Mouse (Mus musculus) neural tube, embryonic 12.5 days (tissue): ENCODE measurements at regions not wholly inside any gene's neighbourhood (a gene's known extent, or its start where the extent isn't known, plus 50 kb on each side); places are given as distances from the start of the nearest gene placed in this dataset.

Source experiments
- ATAC-seq: fragments of 200-750 bp; cut with Nextera tagmentation; 2 replicates; pipeline ENCODE4 v1.8.0; 2017; ENCODE audit warnings: low read depth, mild to moderate bottlenecking, moderate TSS enrichment, moderate library complexity; ENCODE audit not compliant: low FRiP score
- H3K27ac ChIP-seq: fragments of 300-500 bp; sonication (generic); 2 replicates; pipeline ENCODE4 v1.5.1; 2016
- H3K27me3 ChIP-seq: fragments of 300-500 bp; sonication (generic); replicated peaks from 2 replicates; pipeline ENCODE4 v1.6.1; 2016; ENCODE audit warnings: mild to moderate bottlenecking
- H3K36me3 ChIP-seq: fragments of 300-500 bp; sonication (generic); 2 replicates; pipeline ENCODE4 v1.6.1; 2016; ENCODE audit warnings: mild to moderate bottlenecking
- H3K4me1 ChIP-seq: fragments of 300-500 bp; sonication (generic); 2 replicates; pipeline ENCODE4 v1.6.1; 2016
- H3K4me2 ChIP-seq: fragments of 300-500 bp; sonication (generic); replicated peaks from 2 replicates; pipeline ENCODE4 v1.6.1; 2016; ENCODE audit warnings: mild to moderate bottlenecking
- H3K4me3 ChIP-seq: fragments of 300-500 bp; sonication (generic); 2 replicates; pipeline ENCODE4 v1.5.1; 2016
- H3K9ac ChIP-seq: fragments of 300-500 bp; sonication (generic); 2 replicates; pipeline ENCODE4 v1.6.1; 2016; ENCODE audit warnings: mild to moderate bottlenecking
- H3K9me3 ChIP-seq: fragments of 300-500 bp; sonication (generic); 2 replicates; pipeline ENCODE4 v1.6.1; 2016; ENCODE audit warnings: mild to moderate bottlenecking
- WGBS: fragments of 180-500 bp; shearing (Covaris S2); methylation state at CpG from one replicate; pipeline ENCODE4 v1.1.7; 2016; 5-methylcytosine and 5-hydroxymethylcytosine counted together

DNA sequence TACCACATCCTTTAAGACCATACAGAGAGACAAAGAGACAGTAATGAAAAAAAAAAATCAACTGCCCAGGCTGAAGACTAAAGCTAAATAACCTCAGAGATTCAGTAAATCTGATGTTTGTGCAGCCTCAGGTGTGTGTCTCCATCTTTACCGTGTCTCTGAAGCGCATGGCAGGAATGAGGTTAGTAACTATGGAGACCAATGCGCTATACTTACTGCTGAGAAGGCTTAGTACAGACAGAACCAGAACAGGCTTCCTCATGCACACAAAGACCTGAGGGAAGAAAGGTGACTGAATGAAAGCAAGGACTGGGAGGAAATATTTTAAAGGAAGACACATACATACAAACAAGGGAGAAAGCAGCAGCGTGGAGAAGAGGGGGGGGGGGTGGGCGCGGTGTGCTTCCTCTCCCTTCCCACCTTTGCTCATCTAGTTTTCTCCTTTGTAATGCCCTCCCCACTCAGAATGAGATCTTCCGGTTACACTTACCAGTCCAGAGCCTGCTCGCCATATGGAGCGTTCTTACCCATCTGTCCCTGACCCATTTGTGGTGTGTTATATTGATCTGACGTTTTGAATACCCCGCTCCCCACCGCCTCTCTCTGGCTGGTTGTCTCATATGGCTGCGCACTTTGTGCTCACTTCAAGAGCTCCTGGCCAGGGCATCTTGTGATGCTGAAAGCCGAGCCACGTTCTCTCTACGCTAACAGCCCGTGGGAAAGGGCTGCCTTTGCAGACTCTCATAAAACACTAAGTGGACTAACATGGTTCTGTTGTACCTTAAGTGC lies 59.0 kb upstream of the Raph1 start:
- WGBS = 75% methylated on average over 17 of the region's 17 CpGs
- no peak overlapping the region for H3K4me3 ChIP-seq
- no peaks in the 10 kb centered on the region for H3K9me3 ChIP-seq
- H3K27me3 ChIP-seq = no peaks in the 10 kb centered on the region
- no peaks in the 10 kb centered on the region for H3K4me1 ChIP-seq
- H3K9ac ChIP-seq = no peak overlapping the region
- no peaks in the 10 kb centered on the region for H3K36me3 ChIP-seq
- 0 out of 2 replicates have a peak overlapping the region, but pooled peaks have one; percentile 25 for H3K4me2 ChIP-seq
- no peak overlapping the region for H3K27ac ChIP-seq
- ATAC-seq = no peak

GRCm38 (mm10) chr1:60624231-60624630 lies 57.3 kb upstream of the Raph1 start:
- no peaks in the 10 kb centered on the region for H3K4me1 ChIP-seq
- no peak overlapping the region for H3K4me2 ChIP-seq
- no peaks in the 10 kb centered on the region for H3K27me3 ChIP-seq
- H3K36me3 ChIP-seq = no peaks in the 10 kb centered on the region
- H3K4me3 ChIP-seq = no peak overlapping the region
- no peak overlapping the region for H3K27ac ChIP-seq
- H3K9ac ChIP-seq = no peak overlapping the region
- no peak for ATAC-seq
- WGBS = 86% methylated on average over 4 of the region's 4 CpGs
- no peaks in the 10 kb centered on the region for H3K9me3 ChIP-seq

DNA sequence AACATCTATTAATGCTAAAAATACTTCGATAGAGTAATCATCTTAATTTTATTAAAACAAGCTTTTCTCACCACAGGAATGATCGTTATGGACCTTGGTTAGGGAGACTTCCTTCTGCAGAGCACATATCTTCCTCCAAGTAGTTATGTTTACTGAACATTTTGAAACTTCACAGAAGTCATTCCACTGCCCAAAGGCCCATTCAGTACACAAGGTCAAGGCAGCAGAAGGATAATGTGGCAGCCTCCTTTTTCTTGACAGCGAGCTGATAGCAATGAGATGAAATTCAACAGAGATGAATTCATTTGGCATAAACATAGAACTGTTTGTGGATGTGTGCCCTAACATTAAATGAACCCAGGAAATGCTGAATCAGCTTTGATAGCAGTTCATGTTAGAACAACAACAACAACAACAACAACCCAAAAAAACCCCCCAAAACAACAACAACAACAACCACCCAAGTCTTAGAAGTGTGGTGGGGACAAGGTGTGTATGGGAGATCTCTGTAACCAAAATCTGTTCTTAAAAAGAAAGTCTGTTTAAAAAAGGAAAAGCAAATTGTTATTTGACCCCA lies 56.6 kb upstream of the Raph1 start:
- H3K27me3 ChIP-seq = no peaks in the 10 kb centered on the region
- no peaks in the 10 kb centered on the region for H3K36me3 ChIP-seq
- H3K4me2 ChIP-seq = no peak overlapping the region
- H3K27ac ChIP-seq = no peak overlapping the region
- no peak overlapping the region for H3K9ac ChIP-seq
- ATAC-seq = no peak
- no peaks in the 10 kb centered on the region for H3K4me1 ChIP-seq
- no peaks in the 10 kb centered on the region for H3K9me3 ChIP-seq
- no peak overlapping the region for H3K4me3 ChIP-seq
- 95% methylated on average over 3 of the region's 3 CpGs for WGBS

- H3K9ac ChIP-seq = no peak overlapping the region
- 81% methylated on average over 3 of the region's 3 CpGs for WGBS
- no peaks in the 10 kb centered on the region for H3K4me1 ChIP-seq
- no peak for ATAC-seq
- H3K36me3 ChIP-seq = no peaks in the 10 kb centered on the region
- H3K9me3 ChIP-seq = no peaks in the 10 kb centered on the region
- H3K27me3 ChIP-seq = no peaks in the 10 kb centered on the region
- H3K4me2 ChIP-seq = no peak overlapping the region
- H3K4me3 ChIP-seq = no peak overlapping the region
- no peak overlapping the region for H3K27ac ChIP-seq
Measured at GRCm38 (mm10) chr1:60621770-60622169, 54.9 kb upstream of the Raph1 start.

GRCm38 (mm10) chr1:60621064-60621726 lies 54.3 kb upstream of the Raph1 start:
- Histone ChIP-seq H3K36me3 (no peaks in the 10 kb centered on the region), H3K27ac (no peak overlapping the region)
- ATAC-seq = no peak

GRCm38 (mm10) chr1:60618389-60618788 lies 51.5 kb upstream of the Raph1 start:
- no peaks in the 10 kb centered on the region for H3K27me3 ChIP-seq

More at GRCm38 (mm10) chr1:60621064-60621726, 54.3 kb upstream of the Raph1 start:
- H3K27me3 ChIP-seq = no peaks in the 10 kb centered on the region
- WGBS = 83% methylated on average over 8 of the region's 8 CpGs
- no peaks in the 10 kb centered on the region for H3K9me3 ChIP-seq
- H3K4me1 ChIP-seq = no peaks in the 10 kb centered on the region
- no peak overlapping the region for H3K4me2 ChIP-seq
- no peak overlapping the region for H3K9ac ChIP-seq
- H3K4me3 ChIP-seq = no peak overlapping the region

GRCm38 (mm10) chr1:60616916-60617315 lies 50.0 kb upstream of the Raph1 start:
- no peak overlapping the region for H3K27ac ChIP-seq
- no peaks in the 10 kb centered on the region for H3K27me3 ChIP-seq
- H3K4me2 ChIP-seq = no peak overlapping the region
- no peak overlapping the region for H3K4me3 ChIP-seq
- H3K36me3 ChIP-seq = no peaks in the 10 kb centered on the region
- H3K9ac ChIP-seq = no peak overlapping the region
- no peaks in the 10 kb centered on the region for H3K9me3 ChIP-seq
- WGBS = 77% methylated on average over 2 of the region's 2 CpGs
- ATAC-seq = no peak
- no peaks in the 10 kb centered on the region for H3K4me1 ChIP-seq

More at GRCm38 (mm10) chr1:60618389-60618788, 51.5 kb upstream of the Raph1 start:
- H3K27ac ChIP-seq = no peak overlapping the region
- H3K4me3 ChIP-seq = no peak overlapping the region
- no peak overlapping the region for H3K4me2 ChIP-seq
- H3K36me3 ChIP-seq = no peaks in the 10 kb centered on the region
- no peaks in the 10 kb centered on the region for H3K9me3 ChIP-seq
- WGBS = 83% methylated on average over 1 of the region's 1 CpGs
- no peak overlapping the region for H3K9ac ChIP-seq
- ATAC-seq = no peak
- no peaks in the 10 kb centered on the region for H3K4me1 ChIP-seq
